Mouse (Mus musculus): ENCODE data around the gene Ush1c. TPM values are rescaled to one million over a fixed set of nuclear protein-coding genes. Genes with fewer than 3 reads are reported as not detected.

The Ush1c gene
- 0.84 and 1.5 TPM in 2 replicates for polyA plus RNA-seq (2015; fragmentation: Nextera tagmentation; extraction: Ambion mirVana)

DNA sequence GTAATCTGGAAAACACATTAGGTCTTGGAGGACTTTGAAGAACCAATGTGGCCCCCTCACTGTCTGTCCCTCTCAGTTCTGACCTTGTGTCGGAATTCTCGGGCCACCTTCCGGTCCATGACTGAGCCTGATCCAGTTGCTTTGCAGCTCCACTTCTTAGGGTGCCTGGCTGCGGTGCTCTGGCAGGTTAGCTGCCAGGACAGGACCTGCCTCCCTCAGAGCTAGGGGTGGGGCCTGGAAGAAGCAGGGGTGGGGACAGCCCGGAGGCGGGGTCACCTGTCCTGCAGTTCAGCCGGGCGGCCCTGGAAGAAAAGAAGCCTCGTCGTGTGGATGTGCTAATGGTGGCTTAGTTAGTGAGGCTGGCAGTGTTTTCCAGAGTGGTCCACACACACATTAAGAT lies at the start of gene Ush1c:
TSS of gene Ush1c (minus strand) at position 158 of the 400 bp plus-strand sequence.
- Histone ChIP-seq H3K27me3 (no peaks in the 10 kb centered on the region), H3K4me2 (replicated peaks) (no peak within 1 kb of the TSS), H3K27ac (no peak within 1 kb of the TSS), H3K9ac (no peak within 1 kb of the TSS), H3K36me3 (no peaks in the 10 kb centered on the region), H3K9me3 (no peaks in the 10 kb centered on the region), H3K4me1 (peaks cover 32% of the 10 kb centered on the region), H3K4me3 (no peak within 1 kb of the TSS)
- WGBS = 21% methylated on average over 10 of the region's 10 CpGs
- ATAC-seq (ENCODE audit: low FRiP score, low read depth) = no peak

GRCm38 (mm10) chr7:46287051-46287450 lies 48.7 kb upstream of the Ush1c start:
- H3K27me3 ChIP-seq = no peaks in the 10 kb centered on the region
- H3K9ac ChIP-seq = no peak overlapping the region
- H3K4me2 ChIP-seq (replicated peaks) = no peak overlapping the region
- H3K27ac ChIP-seq = no peak overlapping the region
- H3K36me3 ChIP-seq = no peaks in the 10 kb centered on the region
- H3K4me1 ChIP-seq = no peaks in the 10 kb centered on the region
- H3K4me3 ChIP-seq = no peak overlapping the region
- ATAC-seq (ENCODE audit: low FRiP score, low read depth) = no peak
- H3K9me3 ChIP-seq = no peaks in the 10 kb centered on the region
- WGBS = 21% methylated on average over 8 of the region's 8 CpGs

DNA sequence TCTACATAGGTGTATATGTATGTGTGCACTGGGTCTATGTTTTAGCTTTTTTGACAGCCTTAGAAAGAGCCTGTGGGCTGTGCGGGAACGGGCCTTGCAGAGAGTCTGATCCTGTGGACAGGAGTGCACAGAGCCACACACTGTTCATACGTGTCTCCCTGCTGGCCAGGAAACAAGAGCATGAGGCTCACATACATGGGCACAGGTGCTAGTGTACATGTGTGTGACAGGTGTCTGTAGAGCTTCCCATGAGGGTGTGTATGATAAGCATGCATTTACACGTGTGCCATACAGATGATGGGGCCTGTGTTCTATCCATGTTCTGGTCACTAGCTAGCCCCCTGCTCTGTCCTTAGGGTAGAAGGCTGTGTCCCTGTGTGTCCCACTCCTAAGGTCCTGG lies 48.1 kb upstream of the Ush1c start:
- H3K36me3 ChIP-seq = no peaks in the 10 kb centered on the region
- no peaks in the 10 kb centered on the region for H3K9me3 ChIP-seq
- H3K9ac ChIP-seq = no peak overlapping the region
- H3K27me3 ChIP-seq = no peaks in the 10 kb centered on the region
- no peak overlapping the region for H3K4me2 ChIP-seq (replicated peaks)
- 86% methylated on average over 4 of the region's 4 CpGs for WGBS
- H3K4me3 ChIP-seq = no peak overlapping the region
- no peak for ATAC-seq (ENCODE audit: low FRiP score, low read depth)
- H3K4me1 ChIP-seq = no peaks in the 10 kb centered on the region
- no peak overlapping the region for H3K27ac ChIP-seq

DNA sequence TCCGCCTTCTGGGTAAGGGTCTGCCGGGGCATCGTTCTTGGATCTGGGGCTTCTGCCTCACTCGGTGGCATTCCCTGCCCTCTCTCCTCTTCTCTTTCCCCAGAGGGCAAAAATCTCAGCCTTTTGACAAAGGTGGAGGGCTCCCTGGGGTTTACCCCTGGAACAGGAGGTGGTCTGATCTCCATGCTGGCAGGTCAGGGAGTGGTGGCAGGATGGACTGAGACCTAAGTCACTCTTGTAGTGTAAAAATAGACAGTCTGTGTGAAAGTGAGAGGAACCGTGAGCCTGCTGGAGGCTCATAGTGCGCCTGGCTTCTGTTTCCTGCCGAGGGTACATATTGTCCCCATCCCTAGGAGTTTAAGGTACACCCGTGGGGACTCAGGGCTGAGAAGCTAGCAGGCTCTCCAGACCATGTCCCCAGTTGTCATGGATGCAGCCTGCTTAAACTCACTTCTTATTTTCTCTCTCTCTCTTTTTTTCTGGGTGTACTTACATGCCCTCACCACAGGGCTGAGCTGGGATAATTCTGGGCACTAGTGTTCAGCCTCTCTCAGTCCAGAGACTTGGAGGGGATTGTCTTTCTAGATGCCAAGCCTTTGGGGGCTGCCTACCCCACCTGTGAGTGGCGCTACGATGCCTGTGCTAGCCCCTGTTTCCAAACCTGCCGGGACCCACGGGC lies 47.0 kb upstream of the Ush1c start:
- no peaks in the 10 kb centered on the region for H3K36me3 ChIP-seq
- no peak overlapping the region for H3K4me3 ChIP-seq
- no peaks in the 10 kb centered on the region for H3K4me1 ChIP-seq
- WGBS = 81% methylated on average over 12 of the region's 12 CpGs
- 0 out of 2 replicates have a peak, but pooled peaks cover 4% of the 10 kb centered on the region for H3K27me3 ChIP-seq
- ATAC-seq (ENCODE audit: low FRiP score, low read depth) = no peak
- H3K4me2 ChIP-seq (replicated peaks) = no peak overlapping the region
- no peak overlapping the region for H3K27ac ChIP-seq
- no peak overlapping the region for H3K9ac ChIP-seq
- H3K9me3 ChIP-seq = no peaks in the 10 kb centered on the region

- Histone ChIP-seq H3K9me3 (no peaks in the 10 kb centered on the region), H3K27me3 (0 out of 2 replicates have a peak, but pooled peaks cover 4% of the 10 kb centered on the region), H3K27ac (no peak overlapping the region), H3K9ac (no peak overlapping the region), H3K4me3 (no peak overlapping the region), H3K36me3 (no peaks in the 10 kb centered on the region), H3K4me1 (no peaks in the 10 kb centered on the region), H3K4me2 (replicated peaks) (no peak overlapping the region)
- peak; percentile 38; the same call in 1 of the 2 replicates for ATAC-seq (ENCODE audit: low FRiP score, low read depth)
- WGBS = 70% methylated on average over 10 of the region's 10 CpGs
These were observed 45.4 kb upstream of the Ush1c start for GRCm38 (mm10) chr7:46283681-46284080.

DNA sequence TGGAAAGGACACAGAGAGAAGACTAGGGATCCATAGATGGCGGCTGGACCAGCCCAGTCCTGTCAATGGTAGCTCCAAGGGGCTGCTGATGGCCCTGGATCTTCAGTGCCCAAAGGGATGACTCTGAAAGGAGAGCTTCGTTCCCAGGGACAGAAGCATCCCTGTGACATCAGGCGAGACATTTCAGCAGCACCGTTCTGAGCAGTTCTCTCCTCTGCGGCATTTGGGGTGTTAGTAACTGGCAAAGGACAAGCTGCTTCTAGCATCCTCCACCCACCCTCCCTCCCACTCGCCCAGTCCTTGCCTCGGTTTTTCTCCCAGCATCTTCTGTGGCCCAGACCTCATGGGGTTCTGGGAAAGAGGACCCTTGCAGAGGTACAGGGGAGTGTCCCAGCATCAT lies 44.0 kb upstream of the Ush1c start:
- Histone ChIP-seq H3K27ac (no peak overlapping the region), H3K36me3 (no peaks in the 10 kb centered on the region), H3K4me1 (no peaks in the 10 kb centered on the region), H3K4me2 (replicated peaks) (no peak overlapping the region), H3K4me3 (no peak overlapping the region), H3K27me3 (0 out of 2 replicates have a peak, but pooled peaks cover 4% of the 10 kb centered on the region), H3K9me3 (no peaks in the 10 kb centered on the region), H3K9ac (no peak overlapping the region)
- ATAC-seq (ENCODE audit: low FRiP score, low read depth) = no peak
- 50% methylated on average over 7 of the region's 7 CpGs for WGBS

DNA sequence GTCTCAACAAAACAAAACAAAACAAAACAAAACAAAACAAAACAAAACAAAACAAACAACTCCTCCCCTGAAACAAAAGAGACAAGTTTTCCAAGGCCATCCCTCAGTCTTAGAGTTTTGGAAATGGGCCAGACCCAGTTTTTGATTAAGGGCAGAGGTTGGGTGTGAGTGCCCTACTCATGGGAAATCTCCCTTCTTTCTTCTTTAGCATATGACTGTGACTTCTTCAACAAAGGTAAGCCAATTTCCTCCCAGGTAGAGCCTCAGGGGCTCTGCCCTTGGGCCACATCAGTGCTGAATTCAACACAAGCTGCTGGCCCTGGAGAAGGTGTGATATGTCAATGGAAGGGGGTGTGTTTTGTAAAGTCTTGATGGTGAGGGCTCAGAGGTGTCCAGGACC lies 42.6 kb upstream of the Ush1c start:
- no peaks in the 10 kb centered on the region for H3K36me3 ChIP-seq
- H3K27me3 ChIP-seq = 0 out of 2 replicates have a peak, but pooled peaks cover 6% of the 10 kb centered on the region
- H3K4me2 ChIP-seq (replicated peaks) = no peak overlapping the region
- no peaks in the 10 kb centered on the region for H3K9me3 ChIP-seq
- H3K9ac ChIP-seq = no peak overlapping the region
- H3K4me1 ChIP-seq = no peaks in the 10 kb centered on the region
- ATAC-seq (ENCODE audit: low FRiP score, low read depth) = no peak
- no peak overlapping the region for H3K27ac ChIP-seq
- no peak overlapping the region for H3K4me3 ChIP-seq

DNA sequence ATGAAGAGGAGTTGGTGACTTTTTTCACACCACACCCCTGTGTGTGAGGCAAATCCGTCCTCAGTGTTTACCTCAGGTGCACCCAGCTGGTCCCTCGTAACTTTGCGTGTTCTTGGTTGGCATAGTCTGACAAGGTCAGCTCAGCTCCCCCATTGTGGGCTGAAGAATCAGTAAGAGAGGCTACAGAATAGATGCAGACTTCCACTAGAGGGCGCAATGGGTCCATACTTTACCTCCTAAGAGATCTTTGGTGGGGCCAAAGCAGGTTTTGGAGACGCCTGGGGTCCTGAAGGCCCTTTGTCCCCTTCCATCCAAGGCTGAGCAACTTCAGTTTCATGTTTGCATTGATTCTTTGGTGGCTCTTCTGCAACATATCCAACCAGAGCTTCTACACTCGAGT lies 41.6 kb upstream of the Ush1c start:
- ATAC-seq (ENCODE audit: low FRiP score, low read depth) = no peak
- Histone ChIP-seq H3K4me2 (replicated peaks) (no peak overlapping the region), H3K9ac (no peak overlapping the region), H3K27ac (no peak overlapping the region), H3K27me3 (0 out of 2 replicates have a peak, but pooled peaks cover 6% of the 10 kb centered on the region), H3K4me1 (no peaks in the 10 kb centered on the region), H3K36me3 (no peaks in the 10 kb centered on the region), H3K4me3 (no peak overlapping the region), H3K9me3 (no peaks in the 10 kb centered on the region)
- WGBS = 17% methylated on average over 6 of the region's 6 CpGs

- no peak overlapping the region for H3K27ac ChIP-seq
- 54% methylated on average over 5 of the region's 5 CpGs for WGBS
- ATAC-seq (ENCODE audit: low FRiP score, low read depth) = no peak
- H3K36me3 ChIP-seq = no peaks in the 10 kb centered on the region
- no peaks in the 10 kb centered on the region for H3K4me1 ChIP-seq
- no peak overlapping the region for H3K4me3 ChIP-seq
- H3K27me3 ChIP-seq = 0 out of 2 replicates have a peak, but pooled peaks cover 4% of the 10 kb centered on the region
- H3K9me3 ChIP-seq = no peaks in the 10 kb centered on the region
- H3K9ac ChIP-seq = no peak overlapping the region
- no peak overlapping the region for H3K4me2 ChIP-seq (replicated peaks)
These were observed 37.9 kb upstream of the Ush1c start for GRCm38 (mm10) chr7:46276156-46276555.

GRCm38 (mm10) chr7:46251841-46252240 lies 13.5 kb upstream of the Ush1c start:
- no peaks in the 10 kb centered on the region for H3K4me1 ChIP-seq
- no peak overlapping the region for H3K4me2 ChIP-seq (replicated peaks)
- H3K9ac ChIP-seq = no peak overlapping the region
- WGBS = 77% methylated on average over 4 of the region's 4 CpGs
- no peaks in the 10 kb centered on the region for H3K9me3 ChIP-seq
- H3K27me3 ChIP-seq = no peaks in the 10 kb centered on the region
- no peak for ATAC-seq (ENCODE audit: low FRiP score, low read depth)
- no peak overlapping the region for H3K27ac ChIP-seq
- no peak overlapping the region for H3K4me3 ChIP-seq
- no peaks in the 10 kb centered on the region for H3K36me3 ChIP-seq

DNA sequence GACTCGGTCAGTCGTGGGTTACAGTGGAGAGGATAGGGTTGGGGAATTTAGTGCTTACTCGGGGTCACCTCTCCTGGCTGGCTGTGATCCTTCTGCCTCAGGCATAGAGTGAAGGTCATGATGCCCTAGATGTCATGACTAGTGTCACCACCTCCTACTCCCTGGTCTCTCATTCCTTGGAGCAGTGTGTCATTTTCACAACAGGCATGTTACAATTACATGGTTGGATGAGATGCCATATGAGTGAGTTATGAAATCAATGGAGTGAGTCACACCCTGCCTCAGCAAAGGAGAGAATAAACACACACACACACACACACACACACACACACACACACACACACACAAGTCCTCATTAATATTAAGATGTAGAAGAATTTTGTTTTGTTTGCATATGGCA lies 9.3 kb upstream of the Ush1c start:
- no peak for ATAC-seq (ENCODE audit: low FRiP score, low read depth)
- 83% methylated on average over 3 of the region's 3 CpGs for WGBS
- Histone ChIP-seq H3K27me3 (no peaks in the 10 kb centered on the region), H3K4me1 (no peaks in the 10 kb centered on the region), H3K27ac (no peak overlapping the region), H3K4me3 (no peak overlapping the region), H3K36me3 (no peaks in the 10 kb centered on the region), H3K9me3 (no peaks in the 10 kb centered on the region), H3K4me2 (replicated peaks) (no peak overlapping the region), H3K9ac (no peak overlapping the region)

GRCm38 (mm10) chr7:46246876-46247275 lies 8.6 kb upstream of the Ush1c start:
- Histone ChIP-seq H3K27me3 (no peaks in the 10 kb centered on the region), H3K9me3 (no peaks in the 10 kb centered on the region), H3K27ac (no peak overlapping the region), H3K4me2 (replicated peaks) (no peak overlapping the region), H3K36me3 (no peaks in the 10 kb centered on the region), H3K9ac (no peak overlapping the region), H3K4me3 (no peak overlapping the region), H3K4me1 (no peaks in the 10 kb centered on the region)
- ATAC-seq (ENCODE audit: low FRiP score, low read depth) = no peak

GRCm38 (mm10) chr7:46240696-46241095 lies 2.4 kb upstream of the Ush1c start, which contains the start of gene Otog:
Otog (plus strand) TSS chr7:46240987.
- Histone ChIP-seq H3K27me3 (no peaks in the 10 kb centered on the region), H3K4me2 (replicated peaks) (no peak within 1 kb of the TSS), H3K9ac (no peak within 1 kb of the TSS), H3K4me3 (no peak within 1 kb of the TSS), H3K27ac (no peak within 1 kb of the TSS), H3K36me3 (no peaks in the 10 kb centered on the region), H3K9me3 (no peaks in the 10 kb centered on the region), H3K4me1 (peaks cover 31% of the 10 kb centered on the region)
- no peak for ATAC-seq (ENCODE audit: low FRiP score, low read depth)
- 30% methylated on average over 2 of the region's 2 CpGs for WGBS

All from limb, embryonic 13.5 days (tissue).